Mouse (Mus musculus): ENCODE data around the gene Tfec.

DNA sequence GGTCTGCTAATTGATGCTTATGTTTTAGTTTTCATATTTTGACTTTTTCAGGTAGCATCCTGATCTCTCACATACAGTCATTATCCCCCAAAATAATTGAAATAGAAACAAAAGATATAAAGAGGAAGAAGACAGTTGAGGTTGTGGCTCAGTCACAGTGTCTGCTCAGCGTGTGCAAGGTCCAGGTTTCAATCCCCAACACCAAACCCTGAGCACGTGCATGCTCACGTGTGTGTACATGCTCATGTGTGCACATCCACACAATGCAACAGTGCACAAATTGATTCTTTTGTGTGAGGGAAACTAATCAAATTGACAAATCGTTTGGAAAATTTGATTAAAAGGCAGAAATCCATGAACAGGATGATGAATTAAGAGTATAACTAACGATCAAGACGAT, 32.8 kb upstream of the Tfec start:
- no peak for TF ChIP-seq CTCF (IDR thresholded peaks at IDR 0.05; ENCODE audit: low read depth)
- no peak for TF ChIP-seq EP300 (IDR thresholded peaks at IDR 0.05; ENCODE audit: low read depth)

All from heart, postnatal 0 days (tissue).